Mouse (Mus musculus): ENCODE data around the gene Gstp2. TPM values are rescaled to one million over a fixed set of nuclear protein-coding genes. Genes with fewer than 3 reads are reported as not detected.
"Not testable (repeated sequence)": the region's sequence is repeated elsewhere in the genome, so short reads cannot be mapped to it uniquely, and the experiment has no call there.

Gstp2 gene
- total RNA-seq, 2 experiments from 2014 or later = 4.8 TPM; not detected in 1

- ATAC-seq (ENCODE audit: poor library complexity, severe bottlenecking) = peak; percentile 38; the same call in 1 of the 2 replicates
Measured at GRCm38 (mm10) chr19:4051741-4052515, 6.1 kb upstream of the Gstp2 start.

GRCm38 (mm10) chr19:4051016-4051415, 5.2 kb upstream of the Gstp2 start:
- no peak for ATAC-seq (ENCODE audit: poor library complexity, severe bottlenecking)

- not testable (repeated sequence) for ATAC-seq (ENCODE audit: poor library complexity, severe bottlenecking)
Measured at GRCm38 (mm10) chr19:4049069-4049468, 3.2 kb upstream of the Gstp2 start.

- peak; percentile 75 for ATAC-seq (ENCODE audit: poor library complexity, severe bottlenecking)
Measured at GRCm38 (mm10) chr19:4047859-4048258, 2.0 kb upstream of the Gstp2 start.

GRCm38 (mm10) chr19:4046866-4047254, 1.0 kb upstream of the Gstp2 start:
- no peak for ATAC-seq (ENCODE audit: poor library complexity, severe bottlenecking)

- not testable (repeated sequence) for ATAC-seq (ENCODE audit: poor library complexity, severe bottlenecking)
Measured at GRCm38 (mm10) chr19:4044109-4044508, 1.7 kb downstream of the Gstp2 start.

GRCm38 (mm10) chr19:4042124-4042523, 3.7 kb downstream of the Gstp2 start:
- no peak for ATAC-seq (ENCODE audit: poor library complexity, severe bottlenecking)

GRCm38 (mm10) chr19:4041500-4041899, 4.3 kb downstream of the Gstp2 start:
- ATAC-seq (ENCODE audit: poor library complexity, severe bottlenecking) = not testable (repeated sequence)

GRCm38 (mm10) chr19:4040941-4041340, 4.9 kb downstream of the Gstp2 start:
- ATAC-seq (ENCODE audit: poor library complexity, severe bottlenecking) = not testable (repeated sequence)

- ATAC-seq (ENCODE audit: poor library complexity, severe bottlenecking) = peak; percentile 100
Measured at GRCm38 (mm10) chr19:4037788-4038232, 8.0 kb downstream of the Gstp2 start, which contains the start of gene Gstp1. Gene Gstp1 (minus strand): TSS chr19:4037985.

GRCm38 (mm10) chr19:4037154-4037787, 8.6 kb downstream of the Gstp2 start:
- ATAC-seq (ENCODE audit: poor library complexity, severe bottlenecking) = not testable (repeated sequence)

- no peak for ATAC-seq (ENCODE audit: poor library complexity, severe bottlenecking)
Measured at GRCm38 (mm10) chr19:4036327-4037045, 9.3 kb downstream of the Gstp2 start.

GRCm38 (mm10) chr19:4033742-4034141, 12.1 kb downstream of the Gstp2 start:
- ATAC-seq (ENCODE audit: poor library complexity, severe bottlenecking) = no peak

GRCm38 (mm10) chr19:4033298-4033697, 12.5 kb downstream of the Gstp2 start:
- no peak for ATAC-seq (ENCODE audit: poor library complexity, severe bottlenecking)

GRCm38 (mm10) chr19:4032668-4033067, 13.2 kb downstream of the Gstp2 start:
- no peak for ATAC-seq (ENCODE audit: poor library complexity, severe bottlenecking)

- no peak for ATAC-seq (ENCODE audit: poor library complexity, severe bottlenecking)
Measured at GRCm38 (mm10) chr19:4027576-4027975, 18.2 kb downstream of the Gstp2 start.

GRCm38 (mm10) chr19:4023185-4023584, 22.6 kb downstream of the Gstp2 start:
- ATAC-seq (ENCODE audit: poor library complexity, severe bottlenecking) = no peak

- ATAC-seq (ENCODE audit: poor library complexity, severe bottlenecking) = peak; percentile 96
Measured at GRCm38 (mm10) chr19:4018743-4019583, 26.9 kb downstream of the Gstp2 start.

GRCm38 (mm10) chr19:4017921-4018587, 27.8 kb downstream of the Gstp2 start:
- ATAC-seq (ENCODE audit: poor library complexity, severe bottlenecking) = no peak

GRCm38 (mm10) chr19:4015635-4016034, 30.2 kb downstream of the Gstp2 start:
- ATAC-seq (ENCODE audit: poor library complexity, severe bottlenecking) = no peak
